Mouse (Mus musculus): ENCODE measurements around the gene Mrps34. TPM values are rescaled to one million over a fixed set of nuclear protein-coding genes. Genes with fewer than 3 reads are reported as not detected.
A peak's percentile ranks its signal among the peaks of the same experiment; 100 is the strongest.

Gene Mrps34
- polyA plus RNA-seq, 1 experiment from 2014 or later = 94.8 TPM

- 74% methylated on average over 9 of the region's 9 CpGs for WGBS
- H3K4me3 ChIP-seq (replicated peaks) = no peak overlapping the region
- H3K36me3 ChIP-seq = peaks cover 100% of the 10 kb centered on the region
These were observed 8.0 kb downstream of the Mrps34 start for GRCm38 (mm10) chr17:24902671-24903474.

DNA sequence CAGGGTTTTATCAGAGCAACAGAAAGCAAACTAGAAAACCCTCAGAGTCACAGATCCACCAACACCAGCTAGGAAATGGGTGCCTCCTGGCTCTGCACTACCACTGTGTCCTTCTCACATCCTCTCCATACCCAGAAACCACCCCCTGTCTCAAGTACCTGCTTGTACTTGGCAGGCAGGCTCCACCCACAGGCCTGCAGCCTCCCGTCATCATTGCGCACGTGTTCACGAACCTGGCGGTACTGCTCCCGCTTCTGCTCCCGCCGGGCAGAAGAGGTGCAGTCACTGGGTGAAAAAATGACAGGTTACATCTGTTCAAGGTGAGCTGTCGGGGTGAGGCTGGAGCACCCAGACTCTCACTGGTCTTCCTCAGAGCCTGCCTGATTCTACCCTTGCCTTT lies 8.9 kb downstream of the Mrps34 start:
- peaks cover 100% of the 10 kb centered on the region for H3K36me3 ChIP-seq
- no peak for ATAC-seq (ENCODE audit: insufficient number of reproducible peaks, insufficient read depth, low FRiP score, low TSS enrichment, low read depth)

More at GRCm38 (mm10) chr17:24902671-24903474, 8.0 kb downstream of the Mrps34 start:
- Histone ChIP-seq H3K27me3 (no peaks in the 10 kb centered on the region), H3K9me3 (no peaks in the 10 kb centered on the region), H3K4me1 (replicated peaks) (0 out of 2 replicates have a peak, but pooled peaks cover 2% of the 10 kb centered on the region), H3K27ac (no peak overlapping the region), H3K9ac (replicated peaks) (no peak overlapping the region), H3K4me2 (no peak overlapping the region)
- ATAC-seq (ENCODE audit: insufficient number of reproducible peaks, insufficient read depth, low FRiP score, low TSS enrichment, low read depth) = no peak

DNA sequence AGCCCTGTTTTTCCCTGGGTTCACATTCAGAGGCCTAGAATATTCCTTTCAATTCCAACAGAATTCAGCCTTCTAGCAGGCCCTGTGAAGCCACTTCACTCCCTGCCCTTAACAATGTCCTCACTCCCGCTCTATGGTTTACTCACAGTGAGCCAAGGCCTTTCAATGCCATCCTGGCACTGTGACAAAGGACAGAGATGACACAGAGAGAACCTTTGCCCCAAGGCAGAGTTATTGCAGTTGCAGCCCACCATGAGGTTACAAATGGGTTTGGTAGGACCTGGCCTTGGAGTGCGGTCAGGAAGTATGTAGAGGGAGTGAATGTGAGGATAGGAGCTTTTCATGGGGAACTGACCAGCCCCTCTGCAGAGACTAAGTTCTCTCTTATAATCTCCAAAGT lies 12.7 kb downstream of the Mrps34 start:
- Histone ChIP-seq H3K36me3 (peaks cover 100% of the 10 kb centered on the region), H3K9me3 (no peaks in the 10 kb centered on the region)
- ATAC-seq (ENCODE audit: insufficient number of reproducible peaks, insufficient read depth, low FRiP score, low TSS enrichment, low read depth) = no peak

More for the DNA sequence above, 8.9 kb downstream of the Mrps34 start:
- no peak overlapping the region for H3K4me2 ChIP-seq
- H3K9me3 ChIP-seq = no peaks in the 10 kb centered on the region
- H3K9ac ChIP-seq (replicated peaks) = no peak overlapping the region
- 91% methylated on average over 9 of the region's 9 CpGs for WGBS
- H3K4me1 ChIP-seq (replicated peaks) = no peaks in the 10 kb centered on the region
- H3K4me3 ChIP-seq (replicated peaks) = no peak overlapping the region
- H3K27me3 ChIP-seq = no peaks in the 10 kb centered on the region
- H3K27ac ChIP-seq = no peak overlapping the region

GRCm38 (mm10) chr17:24913984-24914383 lies 19.1 kb downstream of the Mrps34 start:
- Histone ChIP-seq H3K27me3 (no peaks in the 10 kb centered on the region), H3K36me3 (peaks cover 98% of the 10 kb centered on the region), H3K9ac (replicated peaks) (no peak overlapping the region), H3K9me3 (no peaks in the 10 kb centered on the region), H3K27ac (no peak overlapping the region), H3K4me1 (replicated peaks) (no peaks in the 10 kb centered on the region), H3K4me3 (replicated peaks) (no peak overlapping the region), H3K4me2 (no peak overlapping the region)
- no peak for ATAC-seq (ENCODE audit: insufficient number of reproducible peaks, insufficient read depth, low FRiP score, low TSS enrichment, low read depth)

More for the DNA sequence above, 12.7 kb downstream of the Mrps34 start:
- no peak overlapping the region for H3K4me3 ChIP-seq (replicated peaks)
- H3K27ac ChIP-seq = no peak overlapping the region
- H3K4me1 ChIP-seq (replicated peaks) = no peaks in the 10 kb centered on the region
- no peak overlapping the region for H3K9ac ChIP-seq (replicated peaks)
- no peak overlapping the region for H3K4me2 ChIP-seq
- no peaks in the 10 kb centered on the region for H3K27me3 ChIP-seq
- 96% methylated on average over 2 of the region's 2 CpGs for WGBS

- Histone ChIP-seq H3K36me3 (peaks cover 96% of the 10 kb centered on the region), H3K4me2 (no peak overlapping the region), H3K9me3 (no peaks in the 10 kb centered on the region), H3K27me3 (no peaks in the 10 kb centered on the region), H3K4me3 (replicated peaks) (no peak overlapping the region), H3K4me1 (replicated peaks) (no peaks in the 10 kb centered on the region), H3K9ac (replicated peaks) (no peak overlapping the region), H3K27ac (no peak overlapping the region)
- 89% methylated on average over 1 of the region's 1 CpGs for WGBS
- no peak for ATAC-seq (ENCODE audit: insufficient number of reproducible peaks, insufficient read depth, low FRiP score, low TSS enrichment, low read depth)
These were observed 28.3 kb downstream of the Mrps34 start for GRCm38 (mm10) chr17:24923246-24923645.

DNA sequence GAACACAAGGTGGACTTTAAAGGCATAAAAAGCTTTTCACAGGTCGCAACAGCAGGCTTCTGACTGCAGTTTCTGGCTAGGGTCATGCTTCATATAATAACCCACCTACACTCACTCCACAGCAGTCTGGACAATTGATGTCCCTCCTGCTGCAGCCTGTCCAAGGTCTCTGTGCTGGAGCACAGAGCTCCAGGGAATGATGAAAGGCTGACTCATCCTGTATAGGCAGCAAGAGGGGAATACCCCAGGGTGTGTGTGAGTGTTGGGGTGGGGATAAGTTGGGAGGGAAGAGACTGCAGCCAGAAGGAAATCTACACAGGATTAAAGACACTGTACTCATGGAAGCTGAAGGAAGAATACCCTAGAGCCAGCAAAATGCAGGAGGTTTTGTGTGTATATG lies 34.6 kb downstream of the Mrps34 start:
- Histone ChIP-seq H3K4me2 (no peak overlapping the region), H3K27me3 (no peaks in the 10 kb centered on the region), H3K4me3 (replicated peaks) (no peak overlapping the region), H3K27ac (no peak overlapping the region), H3K4me1 (replicated peaks) (peaks cover 4% of the 10 kb centered on the region; the same call in 1 of the 2 replicates), H3K9me3 (no peaks in the 10 kb centered on the region), H3K36me3 (peaks cover 63% of the 10 kb centered on the region), H3K9ac (replicated peaks) (no peak overlapping the region)
- no peak for ATAC-seq (ENCODE audit: insufficient number of reproducible peaks, insufficient read depth, low FRiP score, low TSS enrichment, low read depth)
- 57% methylated on average over 1 of the region's 1 CpGs for WGBS

DNA sequence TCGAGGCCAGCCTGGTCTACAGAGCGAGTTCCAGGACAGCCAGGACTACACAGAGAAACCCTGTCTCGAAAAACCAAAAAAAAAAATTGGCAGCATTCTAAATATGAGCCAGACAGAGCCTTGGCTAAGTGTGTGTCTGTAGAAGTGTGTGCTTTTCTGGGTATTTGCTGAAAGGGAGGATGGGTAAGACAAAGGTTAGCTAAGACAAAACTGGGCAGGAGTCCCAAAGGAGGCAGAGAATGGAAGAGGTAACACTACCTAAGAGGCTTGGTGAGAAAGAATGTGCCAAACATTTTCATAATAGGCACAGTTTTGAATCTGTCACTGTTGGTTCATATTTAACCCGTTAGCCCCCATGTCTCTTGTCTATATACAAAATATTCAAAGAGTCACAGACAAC lies 37.5 kb downstream of the Mrps34 start:
- Histone ChIP-seq H3K27ac (no peak overlapping the region), H3K4me1 (replicated peaks) (peaks cover 20% of the 10 kb centered on the region), H3K9ac (replicated peaks) (no peak overlapping the region), H3K36me3 (peaks cover 36% of the 10 kb centered on the region), H3K9me3 (no peaks in the 10 kb centered on the region), H3K4me3 (replicated peaks) (no peak overlapping the region), H3K4me2 (no peak overlapping the region), H3K27me3 (no peaks in the 10 kb centered on the region)
- WGBS = 95% methylated on average over 4 of the region's 4 CpGs
- ATAC-seq (ENCODE audit: insufficient number of reproducible peaks, insufficient read depth, low FRiP score, low TSS enrichment, low read depth) = no peak

- no peaks in the 10 kb centered on the region for H3K9me3 ChIP-seq
- H3K27me3 ChIP-seq = no peaks in the 10 kb centered on the region
- peaks cover 20% of the 10 kb centered on the region for H3K4me1 ChIP-seq (replicated peaks)
- H3K9ac ChIP-seq (replicated peaks) = no peak overlapping the region
- 74% methylated on average over 4 of the region's 4 CpGs for WGBS
- ATAC-seq (ENCODE audit: insufficient number of reproducible peaks, insufficient read depth, low FRiP score, low TSS enrichment, low read depth) = no peak
- no peak overlapping the region for H3K27ac ChIP-seq
- no peak overlapping the region for H3K4me3 ChIP-seq (replicated peaks)
- no peak overlapping the region for H3K4me2 ChIP-seq
- peaks cover 32% of the 10 kb centered on the region; the same call in 1 of the 2 replicates for H3K36me3 ChIP-seq
These were observed 38.2 kb downstream of the Mrps34 start for GRCm38 (mm10) chr17:24933163-24933562.

DNA sequence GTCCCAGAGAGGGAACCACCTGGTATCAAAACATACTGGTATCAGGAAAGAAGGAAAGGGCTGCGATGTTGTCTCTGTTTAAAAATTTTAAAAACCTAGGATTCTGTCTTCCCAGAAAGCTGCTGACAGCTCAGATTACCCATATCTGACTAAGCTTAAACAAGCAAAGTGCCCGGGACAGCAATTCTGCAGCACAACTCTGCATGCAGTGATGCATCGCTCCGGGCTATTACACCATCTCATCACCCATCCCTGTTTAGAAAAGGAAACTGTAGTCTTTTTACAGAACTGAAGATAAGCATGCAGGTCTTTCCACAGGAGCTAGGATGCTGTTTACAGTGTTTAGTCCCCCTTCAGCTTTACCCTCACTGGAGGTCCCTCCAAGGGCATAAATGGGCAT lies 40.0 kb downstream of the Mrps34 start:
- no peak for ATAC-seq (ENCODE audit: insufficient number of reproducible peaks, insufficient read depth, low FRiP score, low TSS enrichment, low read depth)
- H3K4me1 ChIP-seq (replicated peaks) = peaks cover 20% of the 10 kb centered on the region
- no peaks in the 10 kb centered on the region for H3K27me3 ChIP-seq
- H3K27ac ChIP-seq = no peak overlapping the region
- H3K36me3 ChIP-seq = peaks cover 20% of the 10 kb centered on the region; the same call in 1 of the 2 replicates
- peak overlapping the region; percentile 94 for H3K4me3 ChIP-seq (replicated peaks)
- H3K9me3 ChIP-seq = no peaks in the 10 kb centered on the region
- 87% methylated on average over 4 of the region's 4 CpGs for WGBS
- H3K4me2 ChIP-seq = peak overlapping the region; percentile 77
- H3K9ac ChIP-seq (replicated peaks) = peak overlapping the region; percentile 87

DNA sequence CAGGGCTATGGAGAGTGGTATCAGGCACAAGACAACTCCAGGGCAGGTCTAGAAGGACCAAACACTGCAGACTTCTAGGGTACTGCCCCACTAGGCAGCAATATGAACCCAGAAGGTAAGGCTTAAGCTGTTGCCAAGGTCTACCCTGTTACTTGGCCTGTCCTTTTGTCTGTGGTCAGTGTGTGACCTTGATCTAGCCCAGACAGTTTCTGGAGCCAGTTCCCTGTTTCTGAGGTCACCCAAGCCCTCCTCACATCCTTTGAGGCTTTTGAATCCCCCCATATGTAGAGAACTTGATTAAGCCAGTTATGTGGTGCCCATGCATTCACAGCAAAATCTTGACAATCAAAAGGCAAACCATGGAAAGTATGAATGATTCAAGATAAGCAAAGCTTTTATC lies 40.8 kb downstream of the Mrps34 start:
- H3K27ac ChIP-seq = no peak overlapping the region
- ATAC-seq (ENCODE audit: insufficient number of reproducible peaks, insufficient read depth, low FRiP score, low TSS enrichment, low read depth) = no peak
- H3K27me3 ChIP-seq = no peaks in the 10 kb centered on the region

GRCm38 (mm10) chr17:24936259-24937237 lies 41.6 kb downstream of the Mrps34 start, which contains the start of gene Mapk8ip3:
Mapk8ip3 (minus strand) TSS chr17:24936977.
- peak within 1 kb of the TSS; percentile 76 for H3K27ac ChIP-seq
- peak within 1 kb of the TSS; percentile 94 for H3K4me3 ChIP-seq (replicated peaks)
- H3K27me3 ChIP-seq = no peaks in the 10 kb centered on the region
- H3K9me3 ChIP-seq = no peaks in the 10 kb centered on the region
- peak within 1 kb of the TSS; percentile 87 for H3K9ac ChIP-seq (replicated peaks)
- peaks cover 20% of the 10 kb centered on the region; the same call in 1 of the 2 replicates for H3K36me3 ChIP-seq
- peak; percentile 96 for ATAC-seq (ENCODE audit: insufficient number of reproducible peaks, insufficient read depth, low FRiP score, low TSS enrichment, low read depth)
- whole genome bisulfite sequencing = under 1% methylated on average over 78 of the region's 78 CpGs
- peaks cover 20% of the 10 kb centered on the region for H3K4me1 ChIP-seq (replicated peaks)
- H3K4me2 ChIP-seq = peak within 1 kb of the TSS; percentile 77

More for the DNA sequence above, 40.8 kb downstream of the Mrps34 start:
- H3K36me3 ChIP-seq = peaks cover 23% of the 10 kb centered on the region; the same call in 1 of the 2 replicates
- peak overlapping the region; percentile 87 for H3K9ac ChIP-seq (replicated peaks)
- peak overlapping the region; percentile 94 for H3K4me3 ChIP-seq (replicated peaks)
- H3K9me3 ChIP-seq = no peaks in the 10 kb centered on the region
- peak overlapping the region; percentile 77 for H3K4me2 ChIP-seq
- H3K4me1 ChIP-seq (replicated peaks) = peaks cover 20% of the 10 kb centered on the region
